Mouse (Mus musculus): ENCODE results near the gene Syn3. TPM values are rescaled to one million over a fixed set of nuclear protein-coding genes. Genes with fewer than 3 reads are reported as not detected.

Gene Syn3
- polyA plus RNA-seq, 1 experiment from 2014 or later: 17.1 TPM

DNA sequence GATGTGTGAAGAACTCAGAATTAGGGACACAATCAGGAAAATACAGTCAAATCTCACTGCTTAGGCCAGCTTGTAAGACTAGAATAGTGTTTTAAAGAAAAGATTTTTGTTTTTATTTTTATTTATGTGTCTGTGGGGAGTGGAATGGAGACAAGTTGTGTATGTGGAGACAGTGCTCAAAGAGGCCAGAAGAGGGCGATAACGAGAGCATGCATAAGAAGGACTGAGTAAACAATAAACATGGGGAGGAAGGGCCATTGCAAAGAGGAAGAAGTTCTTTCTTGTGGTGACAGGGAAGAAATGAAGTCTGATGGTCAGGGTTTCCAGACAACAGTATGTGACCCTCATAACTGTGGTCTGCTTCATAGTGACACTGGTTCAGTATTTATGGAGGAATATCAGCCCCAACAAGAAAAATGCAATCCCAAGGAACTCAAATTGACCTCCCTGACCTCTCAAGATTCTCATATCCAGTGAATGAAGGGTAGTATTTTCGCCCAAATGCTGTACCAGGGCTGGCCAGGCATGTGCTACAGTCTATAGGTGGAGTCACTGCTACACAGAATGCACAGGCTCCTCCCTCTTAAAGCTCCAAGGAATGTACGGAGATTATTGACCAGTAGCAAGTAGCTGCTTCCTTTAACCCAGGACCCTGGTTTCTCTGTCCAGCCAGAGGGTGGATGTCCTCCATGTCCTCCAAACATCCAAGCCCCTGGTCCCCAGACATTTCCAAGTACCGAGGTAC lies 141.7 kb downstream of the Syn3 start:
- ATAC-seq (replicated peaks): no peak
- 58% methylated on average over 5 of the region's 5 CpGs for whole genome bisulfite sequencing

DNA sequence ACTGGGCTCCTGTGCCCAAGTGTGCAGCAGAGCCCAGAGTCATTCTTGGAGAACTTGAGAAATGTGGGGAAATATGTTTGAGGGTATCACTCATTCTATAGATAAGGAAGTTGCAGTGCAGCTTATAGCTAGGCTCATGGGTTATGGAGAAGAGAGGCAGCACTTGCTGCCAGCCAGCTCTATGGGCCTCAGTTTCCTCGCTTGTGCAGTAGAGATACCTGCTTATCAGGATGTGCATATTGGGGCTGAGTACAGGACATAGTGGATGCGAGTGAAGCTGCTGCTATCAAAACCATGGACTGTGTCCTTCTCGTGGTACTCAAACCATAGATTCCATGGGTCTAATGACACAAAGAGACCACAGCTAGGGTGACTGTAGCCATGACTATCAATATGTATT lies 146.2 kb downstream of the Syn3 start:
- Histone ChIP-seq H3K36me3 (no peaks in the 10 kb centered on the region; the same call in 1 of the 2 replicates), H3K4me3 (no peak overlapping the region), H3K27me3 (no peaks in the 10 kb centered on the region), H3K9ac (replicated peaks) (no peak overlapping the region), H3K4me1 (no peaks in the 10 kb centered on the region), H3K27ac (replicated peaks) (no peak overlapping the region), H3K4me2 (replicated peaks) (no peak overlapping the region), H3K9me3 (no peaks in the 10 kb centered on the region)
- 96% methylated on average over 3 of the region's 3 CpGs for WGBS
- ATAC-seq (replicated peaks): no peak

More for the DNA sequence above, 141.7 kb downstream of the Syn3 start:
- Histone ChIP-seq H3K4me1 (peaks cover 14% of the 10 kb centered on the region), H3K9me3 (no peaks in the 10 kb centered on the region), H3K4me2 (replicated peaks) (no peak overlapping the region), H3K27me3 (no peaks in the 10 kb centered on the region), H3K4me3 (no peak overlapping the region), H3K27ac (replicated peaks) (no peak overlapping the region), H3K9ac (replicated peaks) (no peak overlapping the region), H3K36me3 (no peaks in the 10 kb centered on the region; the same call in 1 of the 2 replicates)

DNA sequence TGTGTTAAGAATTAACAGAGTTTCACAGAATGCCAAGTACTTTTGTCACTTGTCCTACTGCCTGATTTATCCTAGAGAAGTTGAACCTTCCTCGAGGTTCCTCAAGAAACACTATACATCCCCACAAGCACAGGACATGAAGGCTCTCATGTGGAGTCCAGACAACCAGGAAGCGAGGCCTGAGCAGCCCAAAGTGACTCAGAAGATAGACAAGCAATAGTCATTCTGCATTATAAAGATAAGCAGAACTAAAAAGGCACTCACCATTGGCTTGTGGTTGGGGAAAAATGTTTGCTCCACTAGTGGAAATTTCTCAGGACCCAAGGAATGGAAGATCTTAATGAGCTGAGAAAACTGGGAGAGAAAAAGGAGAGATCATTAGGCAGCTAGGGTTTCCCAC lies 147.4 kb downstream of the Syn3 start:
- no peaks in the 10 kb centered on the region for H3K9me3 ChIP-seq
- no peak overlapping the region for H3K27ac ChIP-seq (replicated peaks)
- H3K27me3 ChIP-seq: no peaks in the 10 kb centered on the region
- no peak overlapping the region for H3K9ac ChIP-seq (replicated peaks)
- no peak overlapping the region for H3K4me3 ChIP-seq
- no peak overlapping the region for H3K4me2 ChIP-seq (replicated peaks)
- no peak for ATAC-seq (replicated peaks)
- H3K36me3 ChIP-seq: no peaks in the 10 kb centered on the region; the same call in 1 of the 2 replicates
- WGBS: 86% methylated on average over 2 of the region's 2 CpGs
- no peaks in the 10 kb centered on the region for H3K4me1 ChIP-seq

DNA sequence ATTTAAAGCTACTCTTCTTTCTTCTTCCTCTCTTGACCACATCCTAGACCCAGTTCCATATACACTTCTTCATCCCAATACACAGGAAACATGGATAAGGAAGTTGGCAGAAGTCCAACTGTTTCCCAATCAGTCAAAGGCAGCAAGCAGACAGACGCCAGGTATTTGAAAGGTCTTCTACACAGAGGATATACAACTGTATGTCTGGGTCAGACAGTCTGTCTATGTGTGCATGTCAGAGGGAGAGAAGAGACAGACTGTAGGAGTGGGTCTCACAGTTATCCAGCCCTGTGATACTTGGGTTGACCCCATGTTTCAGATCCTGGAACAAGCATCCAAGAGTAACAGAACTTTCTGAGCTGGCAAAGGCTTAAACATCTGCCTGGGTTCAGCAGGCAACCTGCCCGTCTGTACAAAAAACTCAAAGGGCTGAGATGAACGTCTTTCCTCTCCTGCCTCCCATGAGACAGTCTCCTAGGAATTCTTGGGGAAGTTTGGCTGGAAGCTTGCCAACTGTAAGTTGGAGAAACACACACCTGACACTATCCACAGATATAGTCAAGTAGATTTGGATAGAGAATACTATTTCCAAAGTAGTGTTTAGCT lies 152.4 kb downstream of the Syn3 start:
- Histone ChIP-seq H3K9me3 (no peaks in the 10 kb centered on the region), H3K4me3 (no peak overlapping the region), H3K27ac (replicated peaks) (no peak overlapping the region), H3K9ac (replicated peaks) (no peak overlapping the region), H3K36me3 (no peaks in the 10 kb centered on the region), H3K4me1 (peaks cover 5% of the 10 kb centered on the region), H3K4me2 (replicated peaks) (no peak overlapping the region), H3K27me3 (no peaks in the 10 kb centered on the region)
- WGBS: 61% methylated on average over 3 of the region's 3 CpGs
- ATAC-seq (replicated peaks): no peak

DNA sequence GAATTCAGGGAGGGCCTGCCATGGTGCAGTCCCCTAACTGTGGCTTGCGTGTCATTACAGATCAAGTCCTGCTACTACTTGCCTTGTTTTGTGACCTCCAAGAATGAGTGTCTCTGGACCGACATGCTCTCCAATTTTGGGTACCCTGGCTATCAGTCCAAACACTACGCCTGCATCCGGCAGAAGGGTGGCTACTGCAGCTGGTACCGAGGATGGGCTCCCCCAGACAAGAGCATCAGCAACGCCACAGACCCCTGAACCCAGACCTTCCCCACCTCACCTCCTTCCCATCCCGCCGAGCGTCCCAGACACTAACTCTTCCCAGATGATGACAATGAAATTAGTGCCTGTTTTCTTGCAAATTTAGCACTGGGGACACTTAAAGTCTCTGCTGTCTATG lies 153.1 kb downstream of the Syn3 start:
- no peak for ATAC-seq (replicated peaks)
- H3K27ac ChIP-seq (replicated peaks): no peak overlapping the region
- no peak overlapping the region for H3K4me2 ChIP-seq (replicated peaks)
- H3K4me3 ChIP-seq: no peak overlapping the region
- 92% methylated on average over 9 of the region's 9 CpGs for WGBS
- H3K27me3 ChIP-seq: no peaks in the 10 kb centered on the region
- no peaks in the 10 kb centered on the region for H3K9me3 ChIP-seq
- H3K4me1 ChIP-seq: peaks cover 5% of the 10 kb centered on the region
- no peak overlapping the region for H3K9ac ChIP-seq (replicated peaks)
- H3K36me3 ChIP-seq: no peaks in the 10 kb centered on the region

DNA sequence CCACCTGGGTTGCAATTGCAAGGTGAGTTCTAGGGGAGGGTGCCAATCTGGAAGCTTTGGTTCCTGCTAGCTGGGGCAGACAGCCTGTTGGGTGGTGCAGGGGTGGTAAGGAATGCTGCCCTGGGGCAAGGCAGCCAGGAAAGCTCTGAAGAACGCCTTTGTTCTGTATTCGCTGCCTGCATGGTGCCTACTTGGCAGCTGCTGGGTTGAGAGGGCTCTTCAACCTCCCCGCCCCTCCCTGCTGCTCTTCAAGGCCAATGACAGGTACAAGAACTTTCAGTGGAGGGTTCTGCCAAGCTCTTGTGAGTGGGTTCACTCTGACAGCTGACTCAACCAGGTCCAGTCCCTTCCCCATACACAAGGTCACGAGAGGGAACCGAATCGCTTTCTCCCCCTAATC lies 154.0 kb downstream of the Syn3 start:
- peaks cover 5% of the 10 kb centered on the region for H3K4me1 ChIP-seq
- 77% methylated on average over 6 of the region's 6 CpGs for WGBS
- H3K9ac ChIP-seq (replicated peaks): no peak overlapping the region
- no peak overlapping the region for H3K27ac ChIP-seq (replicated peaks)
- H3K4me3 ChIP-seq: no peak overlapping the region
- no peaks in the 10 kb centered on the region for H3K27me3 ChIP-seq
- H3K36me3 ChIP-seq: no peaks in the 10 kb centered on the region
- no peaks in the 10 kb centered on the region for H3K9me3 ChIP-seq
- no peak overlapping the region for H3K4me2 ChIP-seq (replicated peaks)
- no peak for ATAC-seq (replicated peaks)

DNA sequence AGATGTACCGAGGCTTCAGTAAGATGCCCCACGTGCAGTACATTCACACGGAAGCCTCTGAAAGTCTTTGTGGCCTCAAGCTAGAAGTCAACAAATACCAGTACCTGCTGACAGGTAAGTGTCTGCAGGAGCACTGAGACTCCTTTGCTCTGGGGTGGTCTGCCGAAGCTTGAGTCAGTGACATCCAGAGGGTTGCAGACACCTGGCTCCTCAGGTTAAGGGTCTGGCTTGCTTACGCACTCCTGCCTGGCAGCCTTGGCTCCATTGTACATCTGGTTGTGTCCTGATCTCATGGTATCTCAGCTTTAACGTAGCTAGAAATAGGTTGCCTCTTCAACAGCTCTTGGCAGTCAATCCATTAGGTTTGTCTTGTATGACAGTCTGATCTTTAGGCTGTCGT lies 154.8 kb downstream of the Syn3 start:
- Histone ChIP-seq H3K36me3 (no peaks in the 10 kb centered on the region), H3K27me3 (no peaks in the 10 kb centered on the region), H3K4me3 (no peak overlapping the region), H3K9me3 (no peaks in the 10 kb centered on the region), H3K4me1 (peaks cover 5% of the 10 kb centered on the region), H3K4me2 (replicated peaks) (no peak overlapping the region), H3K27ac (replicated peaks) (no peak overlapping the region), H3K9ac (replicated peaks) (no peak overlapping the region)
- ATAC-seq (replicated peaks): no peak
- WGBS: 91% methylated on average over 7 of the region's 7 CpGs

DNA sequence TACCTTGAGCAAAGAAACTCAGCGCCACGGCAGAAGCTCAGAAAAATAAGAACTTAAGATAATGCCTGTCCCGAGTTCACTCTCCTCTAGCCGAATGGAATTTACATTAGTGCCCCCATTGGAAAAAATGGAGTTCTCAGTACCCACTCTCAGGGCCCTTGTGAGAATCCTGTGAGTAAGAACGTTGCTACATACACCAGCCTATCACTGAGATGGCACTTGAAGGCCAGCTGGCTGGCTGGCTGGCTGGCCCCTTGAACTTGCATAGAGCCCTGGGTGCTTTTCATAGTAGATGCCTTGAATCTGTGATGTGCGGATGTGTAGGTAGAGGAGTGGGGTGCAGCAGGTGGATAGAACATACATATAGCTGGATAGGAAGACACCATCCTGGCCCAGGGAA lies 155.3 kb downstream of the Syn3 start:
- no peak overlapping the region for H3K4me2 ChIP-seq (replicated peaks)
- no peaks in the 10 kb centered on the region for H3K36me3 ChIP-seq
- no peak overlapping the region for H3K4me3 ChIP-seq
- ATAC-seq (replicated peaks): no peak
- H3K27me3 ChIP-seq: no peaks in the 10 kb centered on the region
- no peaks in the 10 kb centered on the region for H3K9me3 ChIP-seq
- no peak overlapping the region for H3K27ac ChIP-seq (replicated peaks)
- peaks cover 5% of the 10 kb centered on the region for H3K4me1 ChIP-seq
- 81% methylated on average over 6 of the region's 6 CpGs for WGBS
- H3K9ac ChIP-seq (replicated peaks): no peak overlapping the region

DNA sequence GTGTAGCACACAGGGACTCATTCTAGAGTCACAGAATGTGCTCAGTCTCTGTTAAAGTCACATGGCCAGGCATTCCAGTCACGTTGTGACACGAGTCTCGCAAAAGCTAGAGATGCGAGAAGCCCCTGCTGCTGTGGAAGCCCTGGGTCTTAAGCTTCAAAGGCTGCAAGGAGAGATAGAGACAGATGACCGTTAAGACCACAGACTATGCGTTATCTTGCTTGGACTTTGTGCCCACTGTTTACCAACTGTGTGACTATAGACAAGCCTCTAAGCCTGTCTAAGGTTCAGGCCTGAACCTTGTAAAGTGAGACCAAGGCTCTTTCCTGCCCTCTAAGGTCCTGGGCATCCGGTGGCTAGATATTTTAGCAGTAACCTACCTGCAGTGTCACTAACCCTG lies 156.0 kb downstream of the Syn3 start:
- H3K27ac ChIP-seq (replicated peaks): no peak overlapping the region
- H3K4me1 ChIP-seq: peaks cover 5% of the 10 kb centered on the region
- H3K9me3 ChIP-seq: no peaks in the 10 kb centered on the region
- H3K4me2 ChIP-seq (replicated peaks): no peak overlapping the region
- 73% methylated on average over 7 of the region's 7 CpGs for WGBS
- H3K36me3 ChIP-seq: no peaks in the 10 kb centered on the region
- no peak overlapping the region for H3K9ac ChIP-seq (replicated peaks)
- H3K27me3 ChIP-seq: no peaks in the 10 kb centered on the region
- H3K4me3 ChIP-seq: no peak overlapping the region
- no peak for ATAC-seq (replicated peaks)

DNA sequence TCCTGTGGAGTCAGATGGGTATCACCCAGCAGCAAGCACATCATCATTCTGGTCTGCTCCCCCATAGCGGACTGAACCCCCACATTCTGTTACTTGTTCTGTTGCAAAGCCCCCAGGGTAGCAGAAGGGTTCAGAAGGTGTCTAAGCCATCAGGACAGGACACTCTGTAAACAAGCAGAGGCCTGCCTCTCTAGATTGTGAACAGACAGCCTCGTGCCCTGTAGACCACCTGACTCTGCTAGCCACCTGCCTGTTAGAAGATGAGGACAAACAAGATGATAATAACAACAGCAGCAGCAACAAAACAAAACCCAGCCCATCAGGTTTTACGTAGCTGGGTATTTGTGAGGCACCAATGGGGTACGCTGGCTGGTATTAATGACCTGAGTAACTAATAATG lies 156.5 kb downstream of the Syn3 start:
- peaks cover 5% of the 10 kb centered on the region for H3K4me1 ChIP-seq
- no peak for ATAC-seq (replicated peaks)
- H3K27me3 ChIP-seq: no peaks in the 10 kb centered on the region
- H3K4me3 ChIP-seq: no peak overlapping the region
- H3K4me2 ChIP-seq (replicated peaks): no peak overlapping the region
- H3K9me3 ChIP-seq: no peaks in the 10 kb centered on the region
- H3K36me3 ChIP-seq: no peaks in the 10 kb centered on the region
- WGBS: 75% methylated on average over 4 of the region's 4 CpGs
- no peak overlapping the region for H3K9ac ChIP-seq (replicated peaks)
- no peak overlapping the region for H3K27ac ChIP-seq (replicated peaks)

DNA sequence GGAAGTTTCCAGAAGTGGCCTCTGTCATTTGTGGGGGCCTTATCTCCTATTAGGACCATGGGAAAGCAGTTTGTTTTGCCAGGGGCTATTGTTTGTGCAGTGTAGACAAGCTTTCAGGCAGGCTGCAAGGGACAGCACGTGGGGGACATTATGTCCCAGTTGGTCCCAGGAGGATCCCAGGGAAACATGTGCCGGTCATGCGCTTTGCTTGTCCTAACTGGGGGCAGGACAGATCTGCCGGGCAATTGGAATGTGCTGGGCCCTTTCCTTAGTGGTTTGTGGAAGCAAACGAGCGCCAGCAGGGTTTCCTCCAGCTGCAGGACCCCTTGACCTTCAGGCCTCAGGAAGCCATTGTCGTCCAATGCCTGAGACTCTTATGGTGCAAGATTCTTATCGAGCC lies 157.1 kb downstream of the Syn3 start:
- Histone ChIP-seq H3K4me1 (peaks cover 5% of the 10 kb centered on the region), H3K4me2 (replicated peaks) (no peak overlapping the region), H3K27me3 (no peaks in the 10 kb centered on the region), H3K9ac (replicated peaks) (no peak overlapping the region), H3K27ac (replicated peaks) (no peak overlapping the region), H3K36me3 (no peaks in the 10 kb centered on the region), H3K9me3 (no peaks in the 10 kb centered on the region), H3K4me3 (no peak overlapping the region)
- 36% methylated on average over 8 of the region's 8 CpGs for WGBS
- ATAC-seq (replicated peaks): no peak

DNA sequence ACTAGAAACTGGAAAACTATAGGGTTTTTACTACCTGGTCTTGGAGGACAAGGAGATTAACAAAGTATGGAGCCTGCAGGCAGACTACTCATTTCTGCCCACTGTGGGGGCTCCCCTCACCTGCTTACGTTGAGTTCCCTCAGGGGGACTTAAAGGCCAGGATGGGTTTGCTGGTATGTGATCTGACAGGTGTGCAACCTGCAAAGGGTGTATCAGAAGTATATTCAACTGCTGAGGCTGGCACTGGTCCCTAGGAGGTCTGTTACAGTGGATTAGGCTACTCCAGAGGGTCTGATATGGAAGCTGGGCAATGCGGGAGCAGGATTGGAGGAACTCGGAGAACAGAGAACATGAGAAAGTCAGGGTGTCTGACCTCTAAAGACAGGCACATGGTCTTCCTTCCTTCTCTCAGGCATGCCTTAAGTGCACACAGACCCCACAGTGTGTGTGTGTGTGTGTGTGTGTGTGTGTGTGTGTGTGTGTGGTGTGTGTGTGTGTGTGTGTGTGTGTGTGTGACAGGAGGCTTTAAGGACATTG lies 157.6 kb downstream of the Syn3 start:
- 84% methylated on average over 3 of the region's 3 CpGs for WGBS
- Histone ChIP-seq H3K9ac (replicated peaks) (no peak overlapping the region), H3K9me3 (no peaks in the 10 kb centered on the region), H3K4me2 (replicated peaks) (no peak overlapping the region), H3K27me3 (no peaks in the 10 kb centered on the region), H3K4me3 (no peak overlapping the region), H3K4me1 (peaks cover 5% of the 10 kb centered on the region), H3K36me3 (no peaks in the 10 kb centered on the region), H3K27ac (replicated peaks) (no peak overlapping the region)
- ATAC-seq (replicated peaks): no peak

All from forebrain, embryonic 15.5 days (tissue).